Mouse (Mus musculus) neural tube, embryonic 13.5 days (tissue): ENCODE measurements around the gene Gm20792. TPM values are rescaled to one million over a fixed set of nuclear protein-coding genes. Genes with fewer than 3 reads are reported as not detected.
"Not testable (repeated sequence)": the region's sequence is repeated elsewhere in the genome, so short reads cannot be mapped to it uniquely, and the experiment has no call there.

ENCODE experiments used
- ATAC-seq: fragments of 200-750 bp; cut with Nextera tagmentation; 2 replicates; pipeline ENCODE4 v1.8.0; 2017; ENCODE audit warnings: low read depth, mild to moderate bottlenecking, moderate TSS enrichment, moderate library complexity
- H3K27ac ChIP-seq: fragments of 300-500 bp; sonication (generic); replicated peaks from 2 replicates; pipeline ENCODE4 v1.5.1; 2015; ENCODE audit warnings: moderate library complexity, mild to moderate bottlenecking, inconsistent platforms
- H3K27me3 ChIP-seq: fragments of 300-500 bp; sonication (generic); 2 replicates; pipeline ENCODE4 v1.6.1; 2015; ENCODE audit warnings: mild to moderate bottlenecking, inconsistent platforms
- H3K36me3 ChIP-seq: fragments of 300-500 bp; sonication (generic); 2 replicates; pipeline ENCODE4 v1.6.1; 2015; ENCODE audit warnings: mild to moderate bottlenecking, inconsistent platforms
- H3K4me1 ChIP-seq: fragments of 300-500 bp; sonication (generic); replicated peaks from 2 replicates; pipeline ENCODE4 v1.6.1; 2015; ENCODE audit warnings: inconsistent platforms
- H3K4me2 ChIP-seq: fragments of 300-500 bp; sonication (generic); 2 replicates; pipeline ENCODE4 v1.6.1; 2015; ENCODE audit warnings: inconsistent platforms, mild to moderate bottlenecking, moderate library complexity
- H3K4me3 ChIP-seq: fragments of 300-500 bp; sonication (generic); 2 replicates; pipeline ENCODE4 v1.5.1; 2015; ENCODE audit warnings: mild to moderate bottlenecking, inconsistent platforms
- H3K9ac ChIP-seq: fragments of 300-500 bp; sonication (generic); 2 replicates; pipeline ENCODE4 v1.6.1; 2015; ENCODE audit warnings: moderate library complexity, mild to moderate bottlenecking, inconsistent platforms
- H3K9me3 ChIP-seq: fragments of 300-500 bp; sonication (generic); 2 replicates; pipeline ENCODE4 v1.6.1; 2016; ENCODE audit warnings: inconsistent platforms
- WGBS: fragments of 180-500 bp; shearing (Covaris S2); methylation state at CpG from one replicate; pipeline ENCODE4 v1.1.7; 2015; 5-methylcytosine and 5-hydroxymethylcytosine counted together
- polyA plus RNA-seq: library from polyadenylated mRNA; unstranded; fragments of >200 nt; fragmentation: Nextera tagmentation; extraction: Ambion mirVana; gene quantifications from 2 replicates; pipeline ENCODE4 v1.2.1, GENCODE M21; 2015

Gene Gm20792
- polyA plus RNA-seq = not detected in 2 replicates

DNA sequence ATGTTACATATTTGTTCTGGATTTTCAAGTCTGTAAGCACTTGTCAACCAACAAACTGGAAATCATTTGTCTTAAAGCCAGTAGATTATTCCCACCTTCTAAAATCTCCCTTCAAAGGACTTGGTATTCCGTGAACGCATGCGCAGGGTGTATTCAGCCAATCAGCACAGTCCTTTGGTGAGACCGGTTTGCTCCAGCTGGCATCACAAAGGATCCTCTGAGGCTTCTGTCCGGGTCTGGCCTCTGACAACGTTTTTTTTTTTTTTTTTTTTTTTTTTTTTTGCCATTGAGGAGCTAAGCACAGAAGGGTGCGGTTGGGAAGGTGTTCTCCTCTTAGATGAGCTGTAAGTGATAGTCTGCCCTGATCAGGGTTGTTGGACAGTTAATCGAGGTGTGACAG lies at the start of gene Gm20792:
Gene Gm20792 (plus strand): TSS at position 301 of the 400 bp plus-strand sequence.
- WGBS = no CpG with 5 or more reads among the region's 8 CpGs
- H3K9ac ChIP-seq, H3K4me3 ChIP-seq, H3K36me3 ChIP-seq, H3K27ac ChIP-seq, H3K4me2 ChIP-seq, ATAC-seq, H3K4me1 ChIP-seq, H3K9me3 ChIP-seq, H3K27me3 ChIP-seq: not testable (repeated sequence)
